Mouse (Mus musculus): Measurements from ENCODE around the gene Naa15.

- TF ChIP-seq CTCF (IDR thresholded peaks at IDR 0.05; ENCODE audit: low read depth) (no peak), EP300 (IDR thresholded peaks at IDR 0.05; ENCODE audit: low read depth) (no peak)
Measured at GRCm38 (mm10) chr3:51372883-51373282, 42.1 kb upstream of the Naa15 start.

Measured in heart, postnatal 0 days (tissue).